Mouse (Mus musculus) liver, adult 2 months (tissue): ENCODE results near the gene Bbs9.

Experiments used
- CTCF ChIP-seq: fragments of 200-500 bp; IDR thresholded peaks from 2 replicates; pipeline ENCODE4 v1.5.1; 2011; ENCODE audit warnings: low read depth, low read length, control low read depth
- POLR2A ChIP-seq: fragments of 200-500 bp; IDR thresholded peaks from 2 replicates; pipeline ENCODE4 v1.6.1; 2011; ENCODE audit warnings: low read length, control low read depth; ENCODE audit not compliant: insufficient read depth; ENCODE audit errors: extremely low read depth

DNA sequence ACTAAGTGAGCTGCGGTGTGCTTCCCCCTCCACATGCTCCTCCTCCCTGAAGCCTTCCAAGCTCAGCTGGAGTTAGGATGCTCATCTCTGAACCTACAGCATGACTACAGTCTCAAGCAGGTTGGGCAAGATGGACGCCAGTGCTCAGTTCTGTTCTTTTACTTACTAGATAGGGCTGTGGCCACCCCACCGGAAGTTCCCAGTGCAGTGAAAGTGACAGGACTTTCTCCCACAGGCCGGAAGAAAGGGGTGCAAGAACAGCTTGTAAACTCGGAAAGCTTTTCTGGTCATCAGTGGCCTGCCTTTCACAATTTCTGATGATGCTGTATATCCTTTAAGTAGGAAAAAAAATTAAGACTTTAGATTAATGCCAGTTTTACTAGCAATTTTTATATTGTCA is 315.7 kb downstream of the Bbs9 start:
- TF ChIP-seq CTCF (no peak), POLR2A (no peak)
